Mouse (Mus musculus) ES-Bruce4 (cell line): ENCODE data around the gene Rora.

ENCODE experiments used
- CTCF ChIP-seq: IDR thresholded peaks from one replicate; pipeline ENCODE4 v1.8.1; 2011; ENCODE audit warnings: low read depth, low read length
- EP300 ChIP-seq: IDR thresholded peaks from 2 replicates; pipeline ENCODE4 v1.6.1; 2011; ENCODE audit warnings: low read depth, low read length; ENCODE audit not compliant: insufficient read depth

DNA sequence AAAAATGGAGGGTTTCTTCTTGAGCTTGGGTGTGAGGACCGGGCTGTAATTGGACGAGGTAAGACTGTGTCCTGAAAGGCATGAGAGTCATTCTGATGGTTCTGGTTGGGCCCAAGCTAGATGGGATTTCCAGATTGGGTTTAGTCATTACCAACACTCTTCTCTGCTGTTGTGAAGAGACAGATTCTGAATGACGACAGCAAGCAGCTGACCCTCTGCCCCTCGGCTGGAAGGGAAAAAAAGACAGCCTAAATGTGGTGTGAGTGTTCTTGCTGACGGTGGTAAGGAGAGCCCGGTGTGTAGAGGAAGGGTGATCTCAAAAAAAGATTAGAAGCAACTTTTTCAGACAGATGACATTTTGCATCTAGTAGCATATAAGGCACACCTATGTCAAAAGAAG, 686.2 kb downstream of the Rora start:
- TF ChIP-seq CTCF (no peak), EP300 (no peak)
